Mouse (Mus musculus): Measurements from ENCODE around the gene Arih2. TPM values are rescaled to one million over a fixed set of nuclear protein-coding genes. Genes with fewer than 3 reads are reported as not detected.

Arih2 gene
- polyA plus RNA-seq (2017; shearing (Covaris generic)), result 96.5 TPM

GRCm38 (mm10) chr9:108648611-108649560 lies at the start of gene Arih2:
Gene Arih2 (minus strand): TSS chr9:108649386.

GRCm38 (mm10) chr9:108689106-108689505 lies 39.9 kb upstream of the Arih2 start, which contains the start of gene Prkar2a:
Gene Prkar2a (plus strand): TSS chr9:108689314.

DNA sequence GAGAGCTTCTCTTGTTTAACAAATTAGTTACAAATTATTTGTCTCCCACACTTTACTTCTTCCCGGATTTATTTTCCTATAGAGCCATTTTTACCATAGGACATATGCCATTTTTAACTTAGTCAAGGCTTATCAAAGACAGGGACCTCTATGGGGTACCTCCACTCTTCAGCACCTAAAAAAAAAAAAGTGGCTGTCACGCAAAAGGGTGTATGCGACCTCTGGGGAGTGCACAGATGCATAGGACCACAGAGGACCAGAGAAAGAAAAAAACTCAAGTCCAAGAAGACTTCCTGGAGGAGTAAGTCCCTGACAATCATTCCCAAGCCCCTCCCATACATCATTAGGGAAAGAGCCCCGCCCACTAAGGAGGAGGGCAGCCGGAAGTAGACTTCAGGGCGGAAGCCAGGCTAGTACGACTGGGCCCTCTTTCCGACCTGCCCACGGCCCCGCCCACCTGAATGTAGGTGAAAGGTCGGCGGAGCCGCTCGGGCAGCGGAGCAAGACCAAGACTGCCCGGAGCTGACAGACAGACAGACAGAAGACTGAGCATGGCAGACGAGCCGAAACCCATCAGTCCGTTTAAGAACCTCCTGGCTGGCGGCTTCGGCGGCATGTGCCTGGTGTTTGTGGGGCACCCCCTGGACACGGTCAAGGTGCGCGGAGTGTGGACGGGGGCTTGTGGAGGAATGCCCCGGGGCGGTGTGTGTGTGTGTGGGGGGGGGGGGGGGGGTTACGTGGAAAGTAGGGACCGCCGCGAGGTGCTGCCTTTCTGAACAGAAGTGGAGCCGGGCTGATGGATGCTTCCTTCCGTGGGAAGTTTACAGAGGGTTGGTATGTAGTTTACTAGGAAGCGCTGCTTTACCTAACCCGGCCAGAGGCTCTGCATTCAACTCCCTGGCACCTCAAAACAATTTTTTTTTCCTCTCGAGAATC lies 12.8 kb upstream of the Arih2 start, which contains the start of gene Slc25a20:
Gene Slc25a20, plus strand, starts transcription at position 412 of the 936 bp plus-strand sequence.

GRCm38 (mm10) chr9:108596998-108597764 lies 52.0 kb downstream of the Arih2 start, which contains the start of gene P4htm:
Gene P4htm (minus strand): TSS chr9:108597667.

DNA sequence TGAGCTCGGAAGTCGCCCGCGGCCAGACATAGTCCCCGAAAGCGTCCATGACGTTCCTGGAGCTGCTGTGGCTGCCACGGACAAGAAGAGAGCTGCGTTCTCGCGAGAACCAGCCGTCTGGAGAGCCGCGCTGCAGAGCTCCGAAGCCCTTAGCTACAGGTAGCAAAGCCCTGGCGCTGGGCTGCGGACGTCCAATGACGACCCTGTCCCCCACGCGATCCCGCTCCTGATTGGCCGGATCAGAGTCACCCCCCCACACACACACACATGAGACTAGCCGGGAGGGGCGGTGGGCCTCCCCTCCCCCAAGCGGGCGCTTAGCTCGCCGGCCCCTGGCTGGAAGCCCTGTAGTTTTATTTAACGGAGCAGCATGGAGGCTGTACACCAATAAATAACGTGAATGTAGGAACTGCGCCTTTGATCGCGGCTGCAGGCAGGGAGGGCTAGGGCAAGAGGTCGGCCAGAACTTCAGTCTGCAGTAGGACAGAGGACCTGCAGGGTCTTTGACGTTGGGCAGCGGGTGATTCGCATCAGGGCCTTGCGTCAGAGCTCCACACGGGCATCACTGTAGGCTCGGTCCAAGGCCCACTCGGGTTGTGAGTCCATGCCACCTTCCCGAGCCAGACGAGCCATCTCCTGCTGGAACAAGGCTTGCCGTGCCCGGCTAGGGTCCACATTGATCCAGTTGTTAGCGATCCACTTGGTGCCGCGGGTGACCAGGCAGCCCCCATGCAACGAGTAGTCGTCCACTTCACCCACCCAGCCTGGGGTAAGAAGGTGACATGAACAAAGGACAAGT lies 70.4 kb downstream of the Arih2 start, which contains the start of gene Wdr6:
Gene Wdr6, minus strand, starts transcription at position 195 of the 799 bp plus-strand sequence.

GRCm38 (mm10) chr9:108569381-108570206 lies 79.6 kb downstream of the Arih2 start, which contains the start of gene Dalrd3:
Gene Dalrd3 (plus strand): TSS chr9:108569886.

DNA sequence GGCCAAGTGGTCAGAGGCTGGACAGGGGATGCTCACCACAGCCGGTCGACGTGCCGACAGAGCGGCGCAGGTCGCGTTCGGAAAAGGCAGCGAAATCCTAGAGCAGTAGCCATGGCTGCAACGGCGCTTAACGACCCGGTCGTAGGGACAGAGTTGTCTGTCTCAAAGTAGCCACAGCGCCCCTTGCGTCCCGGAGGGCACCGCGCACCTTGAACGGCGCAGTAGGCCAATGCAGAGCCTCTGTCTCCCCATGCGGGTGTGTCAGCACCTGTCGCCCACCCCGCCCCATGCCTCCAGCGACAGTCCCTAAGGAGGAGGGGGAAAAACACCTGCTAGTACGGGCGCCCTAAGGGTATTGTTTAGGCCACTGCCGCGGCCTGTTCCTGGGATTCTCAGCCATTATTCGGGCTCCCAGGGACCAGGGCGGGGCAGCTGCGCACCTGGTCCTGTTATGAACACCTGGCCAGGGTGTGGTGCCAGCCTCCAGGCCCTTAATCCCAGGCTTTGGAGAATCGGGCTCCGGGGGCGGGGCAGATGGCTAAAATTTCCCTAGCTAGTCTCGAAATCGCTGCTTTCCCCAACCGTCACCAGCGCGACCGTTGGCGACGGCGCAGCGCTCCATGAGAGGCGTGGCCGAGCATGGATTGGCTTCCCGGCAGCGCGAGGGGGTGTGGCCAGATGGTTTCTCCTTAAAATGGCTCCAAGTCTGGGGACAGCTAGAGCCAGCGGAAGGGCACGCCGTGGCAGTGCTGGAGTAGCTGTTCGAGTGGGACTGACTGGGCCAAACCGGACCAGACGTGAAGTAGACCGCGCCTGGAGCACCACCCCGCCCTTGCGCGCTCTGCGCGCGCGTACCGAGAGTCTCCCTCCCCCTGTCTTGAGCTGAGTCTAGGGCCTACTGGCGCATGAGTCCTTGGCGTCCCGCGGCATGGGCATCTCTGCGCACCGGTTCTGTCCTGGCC lies 82.1 kb downstream of the Arih2 start, which contains the start of gene Ndufaf3:
Gene Ndufaf3, minus strand, starts transcription at position 620 of the 962 bp plus-strand sequence.

GRCm38 (mm10) chr9:108560227-108560841 lies 88.9 kb downstream of the Arih2 start, which contains the start of gene Impdh2:
Gene Impdh2 (plus strand): TSS chr9:108560286.

Other genes with a start within 250 kb of the Arih2 start
- gene Ccdc36, start 220.9 kb downstream of the Arih2 start, polyA plus RNA-seq (2017; shearing (Covaris generic)), result not detected
- gene BC048562, start 212.9 kb downstream of the Arih2 start, polyA plus RNA-seq (2017; shearing (Covaris generic)), result not detected
- 56.3 TPM for gene Ccdc71, start 188.9 kb downstream of the Arih2 start, polyA plus RNA-seq (2017; shearing (Covaris generic))
- 5.8 TPM for gene Klhdc8b, start 187.8 kb downstream of the Arih2 start, polyA plus RNA-seq (2017; shearing (Covaris generic))
- gene Lamb2, start 169.7 kb downstream of the Arih2 start, polyA plus RNA-seq (2017; shearing (Covaris generic)), result 0.44 TPM
- 185 TPM for gene Usp19, start 158.8 kb downstream of the Arih2 start, polyA plus RNA-seq (2017; shearing (Covaris generic))
- 106 TPM for gene Qars, start 141.7 kb downstream of the Arih2 start, polyA plus RNA-seq (2017; shearing (Covaris generic))
- 160 TPM for gene Qrich1, start 132.6 kb downstream of the Arih2 start, polyA plus RNA-seq (2017; shearing (Covaris generic))
- 107 TPM for gene Impdh2, start 89.1 kb downstream of the Arih2 start, polyA plus RNA-seq (2017; shearing (Covaris generic))
- gene Ndufaf3, start 82.0 kb downstream of the Arih2 start, polyA plus RNA-seq (2017; shearing (Covaris generic)), result 73.7 TPM
- 150 TPM for gene Dalrd3, start 79.5 kb downstream of the Arih2 start, polyA plus RNA-seq (2017; shearing (Covaris generic))
- 105 TPM for gene Wdr6, start 70.6 kb downstream of the Arih2 start, polyA plus RNA-seq (2017; shearing (Covaris generic))
- 21.6 TPM for gene P4htm, start 51.7 kb downstream of the Arih2 start, polyA plus RNA-seq (2017; shearing (Covaris generic))
- gene Slc25a20, start 12.7 kb upstream of the Arih2 start, polyA plus RNA-seq (2017; shearing (Covaris generic)), result 55.1 TPM
- gene Prkar2a, start 39.9 kb upstream of the Arih2 start, polyA plus RNA-seq (2017; shearing (Covaris generic)), result 3.0 TPM
- gene Ip6k2, start 134.4 kb upstream of the Arih2 start, polyA plus RNA-seq (2017; shearing (Covaris generic)), result 15.2 TPM
- gene Nckipsd, start 159.0 kb upstream of the Arih2 start, polyA plus RNA-seq (2017; shearing (Covaris generic)), result 7.7 TPM
- not detected for gene Celsr3, start 176.9 kb upstream of the Arih2 start, polyA plus RNA-seq (2017; shearing (Covaris generic))
- gene Slc26a6, start 203.9 kb upstream of the Arih2 start, polyA plus RNA-seq (2017; shearing (Covaris generic)), result 17.7 TPM

Data from inflammation-experienced regulatory T-cells, adult 16 weeks (primary cell).